Mouse (Mus musculus): ENCODE measurements at regions not wholly inside any gene's neighbourhood (a gene's known extent, or its start where the extent isn't known, plus 50 kb on each side); places are given as distances from the start of the nearest gene placed in this dataset.

- no peak for DNase-seq (ENCODE audit: extremely low read depth, insufficient read length, low spot score)
Observed at GRCm38 (mm10) chr14:9192122-9192769, 526.2 kb upstream of the 4930452B06Rik start.

GRCm38 (mm10) chr14:9191664-9192063, 525.6 kb upstream of the 4930452B06Rik start:
- no peak for DNase-seq (ENCODE audit: extremely low read depth, insufficient read length, low spot score)

GRCm38 (mm10) chr14:9161336-9161735, 495.3 kb upstream of the 4930452B06Rik start:
- no peak for DNase-seq (ENCODE audit: extremely low read depth, insufficient read length, low spot score)

- no peak for DNase-seq (ENCODE audit: extremely low read depth, insufficient read length, low spot score)
Observed at GRCm38 (mm10) chr14:9157941-9158340, 491.9 kb upstream of the 4930452B06Rik start.

GRCm38 (mm10) chr14:9150841-9151240, 484.8 kb upstream of the 4930452B06Rik start:
- no peak for DNase-seq (ENCODE audit: extremely low read depth, insufficient read length, low spot score)

GRCm38 (mm10) chr14:9146595-9147219, 480.7 kb upstream of the 4930452B06Rik start:
- no peak for DNase-seq (ENCODE audit: extremely low read depth, insufficient read length, low spot score)

- DNase-seq (ENCODE audit: extremely low read depth, insufficient read length, low spot score) = no peak
Observed at GRCm38 (mm10) chr14:9105708-9106107, 439.7 kb upstream of the 4930452B06Rik start.

- DNase-seq (ENCODE audit: extremely low read depth, insufficient read length, low spot score) = no peak
Observed at GRCm38 (mm10) chr14:9089625-9090326, 423.7 kb upstream of the 4930452B06Rik start.

- DNase-seq (ENCODE audit: extremely low read depth, insufficient read length, low spot score) = no peak
Observed at GRCm38 (mm10) chr14:9087103-9087502, 421.1 kb upstream of the 4930452B06Rik start.

- no peak for DNase-seq (ENCODE audit: extremely low read depth, insufficient read length, low spot score)
Observed at GRCm38 (mm10) chr14:9079632-9080031, 413.6 kb upstream of the 4930452B06Rik start.

GRCm38 (mm10) chr14:9079014-9079413, 413.0 kb upstream of the 4930452B06Rik start:
- no peak for DNase-seq (ENCODE audit: extremely low read depth, insufficient read length, low spot score)

GRCm38 (mm10) chr14:9071176-9071575, 405.1 kb upstream of the 4930452B06Rik start:
- no peak for DNase-seq (ENCODE audit: extremely low read depth, insufficient read length, low spot score)

- DNase-seq (ENCODE audit: extremely low read depth, insufficient read length, low spot score) = no peak
Observed at GRCm38 (mm10) chr14:9060058-9060457, 394.0 kb upstream of the 4930452B06Rik start.

- no peak for DNase-seq (ENCODE audit: extremely low read depth, insufficient read length, low spot score)
Observed at GRCm38 (mm10) chr14:9028811-9029210, 362.8 kb upstream of the 4930452B06Rik start.

GRCm38 (mm10) chr14:9015826-9016225, 349.8 kb upstream of the 4930452B06Rik start:
- DNase-seq (ENCODE audit: extremely low read depth, insufficient read length, low spot score) = peak; percentile 22

GRCm38 (mm10) chr14:9003034-9003433, 337.0 kb upstream of the 4930452B06Rik start:
- DNase-seq (ENCODE audit: extremely low read depth, insufficient read length, low spot score) = no peak

- DNase-seq (ENCODE audit: extremely low read depth, insufficient read length, low spot score) = no peak
Observed at GRCm38 (mm10) chr14:9000408-9001092, 334.5 kb upstream of the 4930452B06Rik start.

- DNase-seq (ENCODE audit: extremely low read depth, insufficient read length, low spot score) = no peak
Observed at GRCm38 (mm10) chr14:8999815-9000214, 333.8 kb upstream of the 4930452B06Rik start.

GRCm38 (mm10) chr14:8993421-8993820, 327.4 kb upstream of the 4930452B06Rik start:
- no peak for DNase-seq (ENCODE audit: extremely low read depth, insufficient read length, low spot score)

- DNase-seq (ENCODE audit: extremely low read depth, insufficient read length, low spot score) = no peak
Observed at GRCm38 (mm10) chr14:8985086-8985793, 319.2 kb upstream of the 4930452B06Rik start.

- DNase-seq (ENCODE audit: extremely low read depth, insufficient read length, low spot score) = no peak
Observed at GRCm38 (mm10) chr14:8961554-8961953, 295.5 kb upstream of the 4930452B06Rik start.
